Mouse (Mus musculus): Measurements from ENCODE around the gene Dclk3. TPM values are rescaled to one million over a fixed set of nuclear protein-coding genes. Genes with fewer than 3 reads are reported as not detected.

The Dclk3 gene
- polyA plus RNA-seq, 1 experiment from 2014 or later = 1.3 TPM

DNA sequence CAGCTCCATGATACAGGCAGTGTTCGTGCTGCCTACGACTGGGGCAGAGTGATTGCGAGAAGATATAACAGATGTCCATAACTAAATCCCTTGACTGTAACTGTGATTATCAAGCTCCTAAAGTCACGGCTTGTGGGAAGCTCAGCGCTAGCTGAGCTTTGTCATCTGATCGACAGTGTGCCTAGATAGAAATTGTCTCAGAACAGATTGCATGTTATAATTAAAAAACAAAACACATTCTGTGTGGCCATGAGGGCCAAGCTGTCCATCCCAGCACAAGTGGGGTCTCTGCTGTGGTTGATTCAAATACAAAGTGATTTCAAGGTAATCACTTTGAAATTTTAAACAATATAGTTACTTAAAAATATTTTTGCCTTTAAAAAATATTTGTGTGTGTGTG lies 26.8 kb downstream of the Dclk3 start:
- Histone ChIP-seq H3K9me3 (replicated peaks; ENCODE audit: control insufficient read depth, low read length) (no peaks in the 10 kb centered on the region), H3K27ac (ENCODE audit: low read depth, low read length) (no peak overlapping the region), H3K36me3 (ENCODE audit: control insufficient read depth, insufficient read depth, low read length) (no peaks in the 10 kb centered on the region), H3K4me1 (ENCODE audit: control insufficient read depth, insufficient read depth, low read length) (no peaks in the 10 kb centered on the region), H3K27me3 (ENCODE audit: control insufficient read depth, insufficient read depth, low read length) (no peaks in the 10 kb centered on the region), H3K4me3 (ENCODE audit: low read depth, low read length) (no peak overlapping the region), H3K4me2 (no peak overlapping the region), H3K9ac (ENCODE audit: low read depth, low read length) (no peak overlapping the region)
- ATAC-seq (replicated peaks; ENCODE audit: insufficient number of reproducible peaks, low FRiP score, low TSS enrichment) = no peak
- 85% methylated on average over 6 of the region's 6 CpGs for WGBS (ENCODE audit: insufficient replicate concordance)

DNA sequence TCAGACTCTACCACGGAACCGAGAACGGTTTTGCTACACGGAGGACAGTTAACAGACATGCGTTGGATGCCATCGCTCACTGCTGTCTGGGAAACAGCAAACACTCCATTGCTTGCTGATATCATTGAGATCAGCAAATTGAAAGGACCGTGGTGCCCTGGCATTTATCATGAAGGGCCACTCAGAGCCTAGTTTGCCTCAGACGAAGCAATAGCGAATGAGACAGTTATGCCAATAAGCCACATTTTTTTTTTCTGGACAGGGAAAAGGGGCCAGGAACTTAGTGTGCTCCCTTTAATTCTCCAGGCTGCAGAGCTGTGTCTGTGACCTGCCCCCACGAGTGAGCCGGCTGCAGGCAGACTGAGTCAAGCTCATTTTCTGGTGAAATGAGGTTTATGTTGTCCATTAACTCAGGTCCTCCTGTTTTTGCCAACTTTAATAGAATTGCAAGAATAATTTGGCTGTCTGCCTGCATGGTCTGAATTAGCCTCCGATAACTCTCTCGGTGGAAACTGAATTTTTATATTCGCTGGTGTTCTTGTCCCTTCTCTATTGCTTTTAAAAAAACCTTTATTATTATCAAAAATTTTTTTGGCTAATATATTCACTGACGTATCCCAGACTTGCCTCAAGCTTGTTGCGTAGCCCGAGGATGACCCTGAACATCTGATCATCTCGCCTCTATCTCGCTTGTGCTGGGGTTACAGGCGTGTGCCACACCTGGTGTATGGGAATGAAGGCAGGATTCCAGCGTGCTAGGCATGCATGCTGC lies 35.0 kb downstream of the Dclk3 start:
- Histone ChIP-seq H3K4me3 (ENCODE audit: low read depth, low read length) (no peak overlapping the region), H3K27me3 (ENCODE audit: control insufficient read depth, insufficient read depth, low read length) (no peaks in the 10 kb centered on the region), H3K9ac (ENCODE audit: low read depth, low read length) (no peak overlapping the region), H3K36me3 (ENCODE audit: control insufficient read depth, insufficient read depth, low read length) (no peaks in the 10 kb centered on the region), H3K4me1 (ENCODE audit: control insufficient read depth, insufficient read depth, low read length) (no peaks in the 10 kb centered on the region), H3K9me3 (replicated peaks; ENCODE audit: control insufficient read depth, low read length) (no peaks in the 10 kb centered on the region), H3K27ac (ENCODE audit: low read depth, low read length) (no peak overlapping the region), H3K4me2 (no peak overlapping the region)
- WGBS (ENCODE audit: insufficient replicate concordance) = 72% methylated on average over 21 of the region's 21 CpGs
- ATAC-seq (replicated peaks; ENCODE audit: insufficient number of reproducible peaks, low FRiP score, low TSS enrichment) = no peak

DNA sequence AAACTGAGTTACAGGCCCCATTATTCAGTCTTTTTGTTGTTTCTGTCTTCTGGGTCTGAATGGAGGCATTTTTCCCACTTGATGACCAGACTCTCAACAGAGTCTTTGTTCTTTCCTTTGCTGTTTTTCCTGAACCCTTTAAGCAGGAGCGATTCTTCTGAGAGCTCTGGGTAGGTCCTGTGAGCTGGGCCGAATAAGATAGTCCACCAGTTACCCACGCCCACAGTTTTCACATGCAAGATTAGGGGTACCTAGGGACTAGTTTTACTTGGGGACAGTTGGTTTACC lies 35.5 kb downstream of the Dclk3 start:
- Histone ChIP-seq H3K4me1 (ENCODE audit: control insufficient read depth, insufficient read depth, low read length) (no peaks in the 10 kb centered on the region), H3K36me3 (ENCODE audit: control insufficient read depth, insufficient read depth, low read length) (no peaks in the 10 kb centered on the region), H3K27ac (ENCODE audit: low read depth, low read length) (no peak overlapping the region), H3K9me3 (replicated peaks; ENCODE audit: control insufficient read depth, low read length) (no peaks in the 10 kb centered on the region), H3K4me3 (ENCODE audit: low read depth, low read length) (no peak overlapping the region), H3K4me2 (no peak overlapping the region), H3K27me3 (ENCODE audit: control insufficient read depth, insufficient read depth, low read length) (no peaks in the 10 kb centered on the region), H3K9ac (ENCODE audit: low read depth, low read length) (no peak overlapping the region)
- 75% methylated on average over 3 of the region's 3 CpGs for whole genome bisulfite sequencing (ENCODE audit: insufficient replicate concordance)
- ATAC-seq (replicated peaks; ENCODE audit: insufficient number of reproducible peaks, low FRiP score, low TSS enrichment) = no peak

DNA sequence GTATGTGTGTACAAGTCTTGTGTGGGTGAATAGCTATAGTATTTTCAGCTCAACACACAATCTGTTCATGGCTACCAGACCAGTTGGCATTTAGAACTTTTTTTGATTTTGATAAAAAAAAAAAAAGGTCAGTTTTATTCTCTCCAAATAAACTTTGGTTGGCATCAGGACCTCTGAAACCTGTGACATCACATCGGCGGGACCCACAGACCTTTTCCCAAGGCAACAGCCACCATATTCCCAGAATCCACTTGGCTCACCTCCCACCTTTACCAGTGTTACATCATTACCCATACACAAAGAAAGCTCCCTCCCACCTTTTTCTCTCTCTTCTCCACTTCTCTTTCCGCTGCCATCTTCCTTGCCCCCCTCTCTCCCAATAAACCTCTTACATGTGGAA lies 36.4 kb downstream of the Dclk3 start:
- 81% methylated on average over 3 of the region's 3 CpGs for WGBS (ENCODE audit: insufficient replicate concordance)
- Histone ChIP-seq H3K36me3 (ENCODE audit: control insufficient read depth, insufficient read depth, low read length) (no peaks in the 10 kb centered on the region), H3K9ac (ENCODE audit: low read depth, low read length) (no peak overlapping the region), H3K4me1 (ENCODE audit: control insufficient read depth, insufficient read depth, low read length) (no peaks in the 10 kb centered on the region), H3K4me3 (ENCODE audit: low read depth, low read length) (no peak overlapping the region), H3K4me2 (no peak overlapping the region), H3K9me3 (replicated peaks; ENCODE audit: control insufficient read depth, low read length) (no peaks in the 10 kb centered on the region), H3K27me3 (ENCODE audit: control insufficient read depth, insufficient read depth, low read length) (no peaks in the 10 kb centered on the region), H3K27ac (ENCODE audit: low read depth, low read length) (no peak overlapping the region)
- no peak for ATAC-seq (replicated peaks; ENCODE audit: insufficient number of reproducible peaks, low FRiP score, low TSS enrichment)

DNA sequence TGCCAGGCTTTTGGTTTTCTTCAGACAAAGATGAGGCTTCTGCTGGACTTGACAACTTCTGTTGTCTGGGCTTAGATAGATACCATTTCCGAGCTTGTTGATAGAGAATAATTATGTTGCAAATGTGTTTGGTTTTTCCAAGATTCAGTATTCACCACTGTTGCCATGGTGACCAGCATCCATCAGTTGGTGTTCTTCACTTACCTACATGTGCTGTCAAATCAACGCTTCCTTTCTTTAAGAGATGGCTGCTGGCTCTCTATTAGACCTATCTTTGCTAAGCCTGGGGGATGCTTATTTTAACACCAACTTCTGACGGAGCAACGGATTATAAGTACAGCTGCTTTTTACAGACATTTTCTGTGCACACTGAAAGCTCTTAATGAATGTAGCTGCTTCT lies 37.1 kb downstream of the Dclk3 start:
- Histone ChIP-seq H3K9me3 (replicated peaks; ENCODE audit: control insufficient read depth, low read length) (no peaks in the 10 kb centered on the region), H3K36me3 (ENCODE audit: control insufficient read depth, insufficient read depth, low read length) (no peaks in the 10 kb centered on the region), H3K4me3 (ENCODE audit: low read depth, low read length) (no peak overlapping the region), H3K9ac (ENCODE audit: low read depth, low read length) (no peak overlapping the region), H3K27me3 (ENCODE audit: control insufficient read depth, insufficient read depth, low read length) (no peaks in the 10 kb centered on the region), H3K27ac (ENCODE audit: low read depth, low read length) (no peak overlapping the region), H3K4me2 (no peak overlapping the region), H3K4me1 (ENCODE audit: control insufficient read depth, insufficient read depth, low read length) (no peaks in the 10 kb centered on the region)
- no peak for ATAC-seq (replicated peaks; ENCODE audit: insufficient number of reproducible peaks, low FRiP score, low TSS enrichment)
- 83% methylated on average over 4 of the region's 4 CpGs for WGBS (ENCODE audit: insufficient replicate concordance)

DNA sequence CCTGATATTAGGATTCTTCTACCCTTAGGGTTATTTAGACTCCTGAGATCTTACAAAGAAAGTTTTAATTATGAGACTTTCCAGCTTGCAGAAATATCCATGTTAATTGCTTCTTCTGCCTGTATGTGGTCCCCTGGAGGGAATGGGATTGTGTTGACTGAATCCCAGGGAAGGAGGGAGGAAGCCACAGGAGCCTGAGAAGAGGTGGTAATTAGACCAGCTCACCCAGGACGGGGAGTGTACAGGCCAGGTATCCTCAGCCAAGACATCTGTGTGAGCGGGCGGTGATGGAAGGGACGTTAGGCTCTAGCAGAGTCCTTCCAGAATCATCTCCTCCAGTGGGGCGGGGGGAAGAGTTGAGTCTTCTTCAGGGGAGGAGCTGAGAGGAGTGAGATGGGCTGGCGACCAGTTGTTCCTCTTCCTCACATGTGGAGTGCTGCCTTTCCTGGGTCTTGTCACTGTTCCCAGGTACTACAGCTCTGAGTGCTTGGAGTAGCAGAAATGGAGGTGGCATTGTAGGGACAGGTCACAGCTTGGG lies 37.7 kb downstream of the Dclk3 start:
- Histone ChIP-seq H3K9me3 (replicated peaks; ENCODE audit: control insufficient read depth, low read length) (no peaks in the 10 kb centered on the region), H3K27me3 (ENCODE audit: control insufficient read depth, insufficient read depth, low read length) (no peaks in the 10 kb centered on the region), H3K4me3 (ENCODE audit: low read depth, low read length) (no peak overlapping the region), H3K36me3 (ENCODE audit: control insufficient read depth, insufficient read depth, low read length) (no peaks in the 10 kb centered on the region), H3K27ac (ENCODE audit: low read depth, low read length) (no peak overlapping the region), H3K9ac (ENCODE audit: low read depth, low read length) (no peak overlapping the region), H3K4me1 (ENCODE audit: control insufficient read depth, insufficient read depth, low read length) (no peaks in the 10 kb centered on the region), H3K4me2 (no peak overlapping the region)
- ATAC-seq (replicated peaks; ENCODE audit: insufficient number of reproducible peaks, low FRiP score, low TSS enrichment) = no peak
- WGBS (ENCODE audit: insufficient replicate concordance) = 79% methylated on average over 6 of the region's 6 CpGs

DNA sequence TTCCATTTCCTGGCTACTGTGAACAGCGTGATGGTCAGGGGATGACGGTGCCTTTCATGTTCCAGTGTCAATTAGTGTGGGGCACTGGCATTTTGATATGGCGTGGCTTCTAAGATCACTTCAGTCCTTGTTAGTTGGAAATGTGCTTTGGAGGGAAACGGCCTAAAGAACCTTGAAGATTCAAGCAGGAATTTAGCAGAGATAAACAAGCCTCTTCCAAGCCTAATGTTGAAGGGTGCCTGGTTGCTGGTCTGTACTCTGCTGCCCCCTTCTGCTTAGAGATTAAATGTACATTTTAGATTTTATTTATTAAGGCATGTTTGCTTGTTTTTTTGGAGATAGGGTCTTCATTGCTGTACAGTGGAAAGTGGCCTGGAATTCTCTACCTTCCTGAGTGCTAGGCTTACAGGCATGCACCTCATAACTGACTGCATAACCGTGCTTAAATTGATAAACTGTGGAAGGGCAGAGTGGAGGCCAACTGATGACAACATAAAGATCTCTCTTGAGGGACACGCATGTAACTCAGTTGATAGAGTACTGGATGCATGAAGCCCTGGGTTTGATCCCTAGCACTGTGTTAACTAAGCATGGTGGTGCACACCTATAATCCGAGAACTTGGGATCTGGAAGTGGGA lies 40.1 kb downstream of the Dclk3 start:
- H3K27me3 ChIP-seq (ENCODE audit: control insufficient read depth, insufficient read depth, low read length) = no peaks in the 10 kb centered on the region
- H3K4me1 ChIP-seq (ENCODE audit: control insufficient read depth, insufficient read depth, low read length) = no peaks in the 10 kb centered on the region
- H3K9me3 ChIP-seq (replicated peaks; ENCODE audit: control insufficient read depth, low read length) = no peaks in the 10 kb centered on the region
- no peak overlapping the region for H3K9ac ChIP-seq (ENCODE audit: low read depth, low read length)
- WGBS (ENCODE audit: insufficient replicate concordance) = 52% methylated on average over 7 of the region's 7 CpGs
- H3K27ac ChIP-seq (ENCODE audit: low read depth, low read length) = no peak overlapping the region
- no peak overlapping the region for H3K4me2 ChIP-seq
- H3K4me3 ChIP-seq (ENCODE audit: low read depth, low read length) = no peak overlapping the region
- H3K36me3 ChIP-seq (ENCODE audit: control insufficient read depth, insufficient read depth, low read length) = no peaks in the 10 kb centered on the region
- no peak for ATAC-seq (replicated peaks; ENCODE audit: insufficient number of reproducible peaks, low FRiP score, low TSS enrichment)

DNA sequence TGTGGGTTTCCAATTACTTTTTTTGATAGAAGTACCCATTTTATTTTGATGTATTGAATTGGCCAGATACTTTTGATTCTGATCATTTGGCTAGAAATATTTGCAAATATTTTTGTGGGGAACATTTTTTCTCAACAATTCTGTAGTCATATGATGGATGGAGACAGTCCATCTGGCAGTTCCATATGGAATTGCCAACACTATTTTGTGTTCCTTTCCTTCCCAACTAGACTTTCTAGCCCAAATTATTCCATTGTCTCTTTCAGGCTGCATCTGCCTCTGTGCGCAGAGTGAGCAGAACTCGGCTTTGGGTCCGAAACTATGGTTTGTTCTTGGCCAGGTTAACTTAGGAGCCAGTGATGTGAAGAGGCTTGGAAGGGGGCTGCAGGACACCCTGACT lies 42.1 kb downstream of the Dclk3 start:
- H3K9me3 ChIP-seq (replicated peaks; ENCODE audit: control insufficient read depth, low read length) = no peaks in the 10 kb centered on the region
- no peak overlapping the region for H3K9ac ChIP-seq (ENCODE audit: low read depth, low read length)
- peaks cover 5% of the 10 kb centered on the region; the same call in 1 of the 2 replicates for H3K4me1 ChIP-seq (ENCODE audit: control insufficient read depth, insufficient read depth, low read length)
- no peaks in the 10 kb centered on the region for H3K36me3 ChIP-seq (ENCODE audit: control insufficient read depth, insufficient read depth, low read length)
- H3K4me3 ChIP-seq (ENCODE audit: low read depth, low read length) = no peak overlapping the region
- no peaks in the 10 kb centered on the region for H3K27me3 ChIP-seq (ENCODE audit: control insufficient read depth, insufficient read depth, low read length)
- H3K27ac ChIP-seq (ENCODE audit: low read depth, low read length) = no peak overlapping the region
- ATAC-seq (replicated peaks; ENCODE audit: insufficient number of reproducible peaks, low FRiP score, low TSS enrichment) = no peak
- 88% methylated on average over 3 of the region's 3 CpGs for WGBS (ENCODE audit: insufficient replicate concordance)
- no peak overlapping the region for H3K4me2 ChIP-seq

Measured in heart, embryonic 11.5 days (tissue).